Mouse (Mus musculus): Measurements from ENCODE around the gene Rock2. TPM values are rescaled to one million over a fixed set of nuclear protein-coding genes. Genes with fewer than 3 reads are reported as not detected.

Rock2 gene
- total and polyA plus RNA-seq, 3 experiments, result 3.5 to 78.0 (median 59.7) TPM

GRCm38 (mm10) chr12:16853431-16854165 is 41.1 kb upstream of the Rock2 start:
- no peak overlapping the region for H3K4me3 ChIP-seq (ENCODE audit: low read depth, low read length)
- H3K4me1 ChIP-seq (ENCODE audit: insufficient read depth, low read depth, low read length), result no peaks in the 10 kb centered on the region
- no peaks in the 10 kb centered on the region for H3K36me3 ChIP-seq (replicated peaks)
- no peaks in the 10 kb centered on the region for H3K9me3 ChIP-seq (replicated peaks)
- peaks cover 9% of the 10 kb centered on the region for H3K27me3 ChIP-seq (ENCODE audit: insufficient read depth, low read length)
- no peak for DNase-seq (ENCODE audit: low spot score)
- no peak for ATAC-seq (ENCODE audit: extremely low read depth, insufficient number of reproducible peaks, low FRiP score, poor library complexity, severe bottlenecking)
- TF ChIP-seq POLR2AphosphoS5 (IDR thresholded peaks at IDR 0.05; ENCODE audit: insufficient replicate concordance, low read depth, low read length) (no peak), TAL1 (conservative IDR thresholded peaks at IDR 0.05; ENCODE audit: low read depth, low read length) (no peak), CTCF (IDR thresholded peaks at IDR 0.05; ENCODE audit: low read depth, low read length) (no peak), GATA1 (IDR thresholded peaks at IDR 0.05; ENCODE audit: borderline replicate concordance, low read length) (no peak), GATA2 (IDR thresholded peaks at IDR 0.05; ENCODE audit: borderline replicate concordance, low read depth, low read length) (no peak)

- Histone ChIP-seq H3K4me1 (ENCODE audit: insufficient read depth, low read depth, low read length) (no peaks in the 10 kb centered on the region), H3K4me3 (ENCODE audit: low read depth, low read length) (no peak overlapping the region), H3K27me3 (ENCODE audit: insufficient read depth, low read length) (peaks cover 6% of the 10 kb centered on the region), H3K9me3 (replicated peaks) (no peaks in the 10 kb centered on the region), H3K36me3 (replicated peaks) (no peaks in the 10 kb centered on the region)
- no peak for DNase-seq (ENCODE audit: low spot score)
- TF ChIP-seq CTCF (IDR thresholded peaks at IDR 0.05; ENCODE audit: low read depth, low read length) (no peak), POLR2AphosphoS5 (IDR thresholded peaks at IDR 0.05; ENCODE audit: insufficient replicate concordance, low read depth, low read length) (no peak), TAL1 (conservative IDR thresholded peaks at IDR 0.05; ENCODE audit: low read depth, low read length) (no peak), GATA1 (IDR thresholded peaks at IDR 0.05; ENCODE audit: borderline replicate concordance, low read length) (no peak), GATA2 (IDR thresholded peaks at IDR 0.05; ENCODE audit: borderline replicate concordance, low read depth, low read length) (no peak)
- no peak for ATAC-seq (ENCODE audit: extremely low read depth, insufficient number of reproducible peaks, low FRiP score, poor library complexity, severe bottlenecking)
Measured at GRCm38 (mm10) chr12:16855632-16856305, 38.9 kb upstream of the Rock2 start.

GRCm38 (mm10) chr12:16856306-16856679 is 38.4 kb upstream of the Rock2 start:
- Histone ChIP-seq H3K4me3 (ENCODE audit: low read depth, low read length) (no peak overlapping the region), H3K4me1 (ENCODE audit: insufficient read depth, low read depth, low read length) (no peaks in the 10 kb centered on the region), H3K36me3 (replicated peaks) (no peaks in the 10 kb centered on the region), H3K9me3 (replicated peaks) (no peaks in the 10 kb centered on the region), H3K27me3 (ENCODE audit: insufficient read depth, low read length) (peaks cover 6% of the 10 kb centered on the region)
- DNase-seq (ENCODE audit: low spot score) (no peak), ATAC-seq (ENCODE audit: extremely low read depth, insufficient number of reproducible peaks, low FRiP score, poor library complexity, severe bottlenecking) (no peak)
- TF ChIP-seq GATA1 (IDR thresholded peaks at IDR 0.05; ENCODE audit: borderline replicate concordance, low read length) (no peak), GATA2 (IDR thresholded peaks at IDR 0.05; ENCODE audit: borderline replicate concordance, low read depth, low read length) (no peak), TAL1 (conservative IDR thresholded peaks at IDR 0.05; ENCODE audit: low read depth, low read length) (no peak), CTCF (IDR thresholded peaks at IDR 0.05; ENCODE audit: low read depth, low read length) (no peak), POLR2AphosphoS5 (IDR thresholded peaks at IDR 0.05; ENCODE audit: insufficient replicate concordance, low read depth, low read length) (no peak)

- no peaks in the 10 kb centered on the region for H3K9me3 ChIP-seq (replicated peaks)
- ATAC-seq (ENCODE audit: extremely low read depth, insufficient number of reproducible peaks, low FRiP score, poor library complexity, severe bottlenecking), result no peak
- peaks cover 6% of the 10 kb centered on the region for H3K27me3 ChIP-seq (ENCODE audit: insufficient read depth, low read length)
- no peaks in the 10 kb centered on the region for H3K4me1 ChIP-seq (ENCODE audit: insufficient read depth, low read depth, low read length)
- DNase-seq (ENCODE audit: low spot score), result no peak
- TF ChIP-seq GATA1 (IDR thresholded peaks at IDR 0.05; ENCODE audit: borderline replicate concordance, low read length) (no peak), GATA2 (IDR thresholded peaks at IDR 0.05; ENCODE audit: borderline replicate concordance, low read depth, low read length) (no peak), POLR2AphosphoS5 (IDR thresholded peaks at IDR 0.05; ENCODE audit: insufficient replicate concordance, low read depth, low read length) (no peak), TAL1 (conservative IDR thresholded peaks at IDR 0.05; ENCODE audit: low read depth, low read length) (no peak), CTCF (IDR thresholded peaks at IDR 0.05; ENCODE audit: low read depth, low read length) (no peak)
- H3K36me3 ChIP-seq (replicated peaks), result no peaks in the 10 kb centered on the region
- H3K4me3 ChIP-seq (ENCODE audit: low read depth, low read length), result no peak overlapping the region
Measured at GRCm38 (mm10) chr12:16858081-16858480, 36.6 kb upstream of the Rock2 start.

- no peak for TF ChIP-seq POLR2AphosphoS5 (IDR thresholded peaks at IDR 0.05; ENCODE audit: insufficient replicate concordance, low read depth, low read length)
- TF ChIP-seq GATA1 (IDR thresholded peaks at IDR 0.05; ENCODE audit: borderline replicate concordance, low read length), result no peak
- no peak for TF ChIP-seq GATA2 (IDR thresholded peaks at IDR 0.05; ENCODE audit: borderline replicate concordance, low read depth, low read length)
- no peak for TF ChIP-seq TAL1 (conservative IDR thresholded peaks at IDR 0.05; ENCODE audit: low read depth, low read length)
- TF ChIP-seq CTCF (IDR thresholded peaks at IDR 0.05; ENCODE audit: low read depth, low read length), result no peak
- Histone ChIP-seq H3K4me1 (ENCODE audit: insufficient read depth, low read depth, low read length) (no peaks in the 10 kb centered on the region), H3K4me3 (ENCODE audit: low read depth, low read length) (no peak overlapping the region), H3K9me3 (replicated peaks) (no peaks in the 10 kb centered on the region), H3K27me3 (ENCODE audit: insufficient read depth, low read length) (no peaks in the 10 kb centered on the region), H3K36me3 (replicated peaks) (no peaks in the 10 kb centered on the region)
- ATAC-seq (ENCODE audit: extremely low read depth, insufficient number of reproducible peaks, low FRiP score, poor library complexity, severe bottlenecking) (no peak), DNase-seq (ENCODE audit: low spot score) (no peak)
Measured at GRCm38 (mm10) chr12:16859781-16860180, 34.9 kb upstream of the Rock2 start.

DNA sequence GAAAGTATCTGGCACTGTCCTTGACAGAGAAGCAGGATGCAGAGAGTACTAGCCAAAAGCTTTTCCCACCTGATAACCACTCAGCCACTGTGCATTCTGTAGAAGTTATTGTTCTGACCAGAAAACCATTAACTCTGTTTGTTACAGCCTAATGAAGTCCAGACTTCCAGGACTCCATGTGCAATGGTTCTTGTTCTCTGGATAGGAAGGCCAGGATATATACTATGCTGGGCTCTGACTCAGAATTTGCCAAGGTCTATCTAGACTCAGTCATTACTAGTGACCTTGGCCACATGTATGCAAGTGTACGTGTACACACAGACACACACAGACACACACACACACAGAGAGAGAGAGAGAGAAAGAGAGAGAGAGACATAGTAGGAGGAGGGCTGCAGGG is 34.2 kb upstream of the Rock2 start:
- DNase-seq (ENCODE audit: low spot score), result no peak
- H3K4me1 ChIP-seq (ENCODE audit: insufficient read depth, low read depth, low read length), result no peaks in the 10 kb centered on the region

More for the DNA sequence above, 34.2 kb upstream of the Rock2 start:
- Histone ChIP-seq H3K36me3 (replicated peaks) (no peaks in the 10 kb centered on the region), H3K9me3 (replicated peaks) (no peaks in the 10 kb centered on the region), H3K27me3 (ENCODE audit: insufficient read depth, low read length) (no peaks in the 10 kb centered on the region), H3K4me3 (ENCODE audit: low read depth, low read length) (no peak overlapping the region)
- TF ChIP-seq GATA1 (IDR thresholded peaks at IDR 0.05; ENCODE audit: borderline replicate concordance, low read length) (no peak), GATA2 (IDR thresholded peaks at IDR 0.05; ENCODE audit: borderline replicate concordance, low read depth, low read length) (no peak), CTCF (IDR thresholded peaks at IDR 0.05; ENCODE audit: low read depth, low read length) (no peak), TAL1 (conservative IDR thresholded peaks at IDR 0.05; ENCODE audit: low read depth, low read length) (no peak), POLR2AphosphoS5 (IDR thresholded peaks at IDR 0.05; ENCODE audit: insufficient replicate concordance, low read depth, low read length) (no peak)
- no peak for ATAC-seq (ENCODE audit: extremely low read depth, insufficient number of reproducible peaks, low FRiP score, poor library complexity, severe bottlenecking)
